Mouse (Mus musculus): ENCODE measurements around the gene Tenm4. TPM values are rescaled to one million over a fixed set of nuclear protein-coding genes. Genes with fewer than 3 reads are reported as not detected.

Gene Tenm4
- polyA plus RNA-seq, 1 experiment from 2014 or later, result 5.4 TPM

DNA sequence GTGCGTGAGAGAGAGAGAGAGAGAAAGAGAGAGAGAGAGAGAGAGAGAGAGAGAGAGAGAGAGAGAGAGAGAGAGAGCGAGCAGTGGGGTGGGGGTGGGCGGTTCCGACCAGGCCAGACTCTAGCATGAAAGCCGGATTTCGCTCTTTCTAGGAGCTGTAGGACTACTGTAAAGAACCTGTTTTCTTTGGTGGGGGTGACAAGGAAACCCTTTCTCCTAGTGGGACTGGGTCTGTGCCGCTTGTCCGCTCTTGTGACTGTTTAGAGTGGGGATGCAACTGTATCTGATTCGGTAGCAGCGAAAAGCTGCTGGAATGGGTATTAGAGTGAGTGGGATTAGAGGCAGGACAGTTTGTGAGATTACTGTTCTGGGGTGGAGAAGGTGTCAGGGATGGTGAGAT lies 42.7 kb downstream of the Tenm4 start:
- in situ Hi-C loops (cut with MboI; ENCODE audit: low pct_unique_long_range_greater_than_20kb), result loop anchor here (10.0 kb wide), 1 partner anchor 281 kb away; no protein-coding TSS in a partner anchor
- H3K27me3 ChIP-seq, result peaks cover 4% of the 10 kb centered on the region
- ATAC-seq (no peak), DNase-seq (ENCODE audit: low read depth, low spot score) (no peak)
- no peak for TF ChIP-seq CTCF (IDR thresholded peaks at IDR 0.05)
- CTCF ChIA-PET, result no interaction called here
- POLR2A ChIA-PET, result interaction anchor here (0.7 kb wide), 1 partner anchor 77 kb away, joined by 6 read pairs; no protein-coding TSS in a partner anchor

DNA sequence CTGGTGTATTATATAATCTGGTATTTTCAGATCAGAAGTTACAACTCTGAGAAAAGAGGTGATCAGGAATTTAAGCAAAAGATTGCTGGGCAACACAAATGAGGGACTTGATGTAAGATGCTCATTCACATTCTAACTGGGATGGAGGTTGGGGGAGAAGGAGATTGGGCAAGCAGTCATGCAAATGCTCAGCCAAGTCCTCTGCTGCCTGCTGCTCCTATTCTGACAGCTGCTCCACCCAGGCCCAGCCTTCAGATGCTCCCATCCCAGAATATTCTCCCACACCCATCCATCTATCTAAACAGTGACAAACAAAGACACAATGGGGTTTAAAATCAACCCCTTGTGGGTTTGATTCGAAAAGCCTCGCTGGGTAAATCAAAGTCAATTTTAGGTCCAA lies 43.8 kb downstream of the Tenm4 start:
- ATAC-seq, result no peak
- in situ Hi-C loops (cut with MboI; ENCODE audit: low pct_unique_long_range_greater_than_20kb), result loop anchor here (10.0 kb wide), 1 partner anchor 280 kb away; no protein-coding TSS in a partner anchor
- DNase-seq (ENCODE audit: low read depth, low spot score), result no peak
- no peaks in the 10 kb centered on the region for H3K27me3 ChIP-seq
- ChIA-PET POLR2A (no interaction called here), CTCF (no interaction called here)
- TF ChIP-seq CTCF (IDR thresholded peaks at IDR 0.05), result no peak

DNA sequence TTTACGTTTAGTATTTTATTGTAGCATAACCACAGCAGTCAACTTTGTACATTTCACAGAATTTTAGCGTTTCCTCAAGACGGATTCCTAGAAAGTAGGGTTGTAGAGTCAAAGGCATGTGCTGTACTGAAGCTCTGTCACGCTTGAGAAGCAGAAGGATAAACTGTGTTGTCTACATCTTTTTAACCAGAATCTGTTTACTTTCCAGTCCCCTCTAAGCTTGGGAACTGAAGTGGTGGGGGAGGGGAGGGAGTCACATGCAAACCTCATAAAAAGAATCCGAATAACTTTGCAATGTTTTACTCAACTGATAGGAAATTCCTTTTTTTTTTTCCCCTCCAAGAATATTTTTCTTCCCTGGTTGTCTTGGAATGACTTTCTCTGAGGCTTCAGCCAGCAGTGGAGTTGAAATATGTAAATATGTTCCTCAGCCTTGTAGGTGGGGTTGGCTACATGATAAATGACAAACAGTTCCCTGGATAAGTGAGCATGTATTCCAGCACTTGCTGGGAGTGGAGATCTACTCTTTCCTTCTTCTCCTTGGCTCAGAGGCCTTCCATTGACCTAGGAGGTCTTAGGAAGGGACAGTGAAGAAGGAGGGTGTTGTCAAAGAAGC lies 45.0 kb downstream of the Tenm4 start:
- ATAC-seq (no peak), DNase-seq (ENCODE audit: low read depth, low spot score) (no peak)
- no peak for TF ChIP-seq CTCF (IDR thresholded peaks at IDR 0.05)
- ChIA-PET CTCF (no interaction called here), POLR2A (interaction anchor here (0.6 kb wide), 1 partner anchor 307 kb away, joined by 5 read pairs; no protein-coding TSS in a partner anchor)
- in situ Hi-C loops (cut with MboI; ENCODE audit: low pct_unique_long_range_greater_than_20kb), result loop anchor here (10.0 kb wide), 1 partner anchor 279 kb away; no protein-coding TSS in a partner anchor
- no peaks in the 10 kb centered on the region for H3K27me3 ChIP-seq

DNA sequence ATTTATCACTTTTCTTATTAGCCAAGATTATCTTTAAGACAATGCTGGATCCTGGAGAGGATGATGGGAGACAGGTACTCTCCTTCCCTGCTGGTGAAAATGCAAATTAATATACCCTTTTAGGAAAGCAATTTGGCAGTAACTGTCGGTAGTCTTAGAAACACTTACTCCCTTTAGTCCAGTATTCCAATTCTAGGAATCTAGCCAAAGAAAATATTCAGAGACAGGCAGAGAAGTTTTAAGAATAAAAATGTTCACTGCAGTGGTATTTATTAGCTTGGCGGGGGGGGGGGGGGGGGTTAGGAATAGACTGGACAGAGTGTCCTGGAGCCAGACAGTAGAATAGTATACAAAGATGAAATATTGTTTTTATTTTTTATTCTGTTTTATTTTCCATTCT lies 48.3 kb downstream of the Tenm4 start:
- CTCF ChIA-PET, result no interaction called here
- POLR2A ChIA-PET, result no interaction called here
- no peak for TF ChIP-seq CTCF (IDR thresholded peaks at IDR 0.05)
- no peak for ATAC-seq
- in situ Hi-C loops (cut with MboI; ENCODE audit: low pct_unique_long_range_greater_than_20kb), result loop anchor here (10.0 kb wide), 1 partner anchor 275 kb away; no protein-coding TSS in a partner anchor
- H3K27me3 ChIP-seq, result no peaks in the 10 kb centered on the region
- DNase-seq (ENCODE audit: low read depth, low spot score), result no peak

DNA sequence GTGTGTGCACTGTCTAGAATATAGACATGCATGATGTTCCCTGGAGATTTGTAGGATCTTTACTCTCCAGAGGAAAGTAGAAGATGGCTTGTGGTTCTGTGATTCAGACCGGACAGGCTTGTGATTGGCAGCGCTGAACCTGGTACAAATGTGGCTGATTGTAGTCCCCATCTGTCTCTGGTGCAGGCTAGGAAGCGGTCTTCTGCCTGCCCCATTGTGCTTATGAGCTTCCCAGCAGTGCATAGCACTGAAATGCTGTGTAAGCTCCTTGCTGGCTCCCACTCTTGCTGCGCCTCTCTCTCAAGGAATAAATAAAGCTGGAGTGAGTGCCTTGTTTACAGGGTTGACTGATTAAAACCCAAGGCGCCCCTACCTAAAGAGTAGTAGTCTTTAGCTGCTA lies 49.6 kb downstream of the Tenm4 start:
- in situ Hi-C loops (cut with MboI; ENCODE audit: low pct_unique_long_range_greater_than_20kb), result no loop called here
- H3K27me3 ChIP-seq, result no peaks in the 10 kb centered on the region
- ChIA-PET POLR2A (no interaction called here), CTCF (interaction anchor here (0.9 to 2.2 kb wide), 2 partner anchors 9 to 69 kb away, joined by 3 to 7 read pairs; no protein-coding TSS in a partner anchor)
- DNase-seq (ENCODE audit: low read depth, low spot score) (no peak), ATAC-seq (no peak)
- no peak for TF ChIP-seq CTCF (IDR thresholded peaks at IDR 0.05)

DNA sequence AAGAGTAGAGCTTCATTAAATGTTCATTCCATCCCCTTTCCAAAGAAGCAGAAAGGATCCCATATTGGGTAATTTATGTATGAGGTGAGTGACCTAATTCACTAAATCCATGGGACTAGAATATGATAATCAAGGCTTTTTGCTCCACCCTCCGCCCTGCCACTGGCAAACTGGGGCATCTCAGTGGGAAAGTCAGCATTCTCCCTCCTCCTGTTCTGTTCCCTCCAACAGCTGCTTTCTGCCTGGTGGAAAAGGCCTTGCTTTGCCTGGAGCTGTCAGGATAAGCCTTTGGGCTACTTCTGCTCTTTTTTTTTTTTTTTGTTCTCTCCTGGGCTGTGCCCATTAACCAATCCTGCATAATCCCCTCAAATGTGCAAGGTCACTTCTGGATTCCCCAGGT lies 51.5 kb downstream of the Tenm4 start:
- no peak for TF ChIP-seq CTCF (IDR thresholded peaks at IDR 0.05)
- no peak for ATAC-seq
- ChIA-PET POLR2A (no interaction called here), CTCF (no interaction called here)
- no peaks in the 10 kb centered on the region for H3K27me3 ChIP-seq
- in situ Hi-C loops (cut with MboI; ENCODE audit: low pct_unique_long_range_greater_than_20kb), result no loop called here
- DNase-seq (ENCODE audit: low read depth, low spot score), result no peak

DNA sequence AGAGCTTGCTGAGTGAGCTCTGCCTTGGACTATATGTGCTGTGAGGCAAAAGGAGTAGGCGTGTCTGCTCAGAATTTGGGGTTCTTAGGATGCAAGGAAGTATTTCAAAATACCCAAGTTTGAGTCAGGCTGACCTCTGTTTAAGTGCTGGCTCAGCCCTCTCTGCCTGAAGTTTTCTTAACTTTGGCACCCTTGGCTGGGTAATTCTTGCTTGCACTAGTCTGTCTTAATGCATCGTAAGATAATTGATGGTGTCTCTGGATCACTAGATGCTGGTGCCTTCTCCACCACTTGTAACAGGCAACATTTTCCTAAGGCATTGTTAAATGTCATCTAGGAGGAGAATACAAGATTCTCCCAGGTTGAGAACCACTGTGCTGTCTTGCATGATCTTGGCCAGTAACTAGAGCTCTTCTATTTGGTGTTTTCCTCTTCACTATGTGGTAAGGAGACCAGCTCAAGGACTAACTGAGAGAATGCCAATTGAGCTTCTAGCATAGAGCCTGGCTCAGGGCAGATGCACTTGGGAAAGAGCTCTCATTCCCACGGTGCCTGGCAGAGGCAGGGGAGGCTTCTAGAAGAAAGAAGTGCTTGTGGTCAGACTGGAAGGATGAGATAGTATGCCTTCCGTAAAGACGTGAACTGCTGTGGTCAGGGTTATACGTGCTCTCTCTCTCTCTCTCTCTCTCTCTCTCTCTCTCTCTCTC lies 57.7 kb downstream of the Tenm4 start:
- no peak for TF ChIP-seq CTCF (IDR thresholded peaks at IDR 0.05)
- ATAC-seq, result no peak
- DNase-seq (ENCODE audit: low read depth, low spot score), result no peak
- H3K27me3 ChIP-seq, result no peaks in the 10 kb centered on the region
- CTCF ChIA-PET, result interaction anchor here (0.7 to 2.1 kb wide), 2 partner anchors 8 to 110 kb away, joined by 3 to 7 read pairs; no protein-coding TSS in a partner anchor
- in situ Hi-C loops (cut with MboI; ENCODE audit: low pct_unique_long_range_greater_than_20kb), result no loop called here
- POLR2A ChIA-PET, result no interaction called here

DNA sequence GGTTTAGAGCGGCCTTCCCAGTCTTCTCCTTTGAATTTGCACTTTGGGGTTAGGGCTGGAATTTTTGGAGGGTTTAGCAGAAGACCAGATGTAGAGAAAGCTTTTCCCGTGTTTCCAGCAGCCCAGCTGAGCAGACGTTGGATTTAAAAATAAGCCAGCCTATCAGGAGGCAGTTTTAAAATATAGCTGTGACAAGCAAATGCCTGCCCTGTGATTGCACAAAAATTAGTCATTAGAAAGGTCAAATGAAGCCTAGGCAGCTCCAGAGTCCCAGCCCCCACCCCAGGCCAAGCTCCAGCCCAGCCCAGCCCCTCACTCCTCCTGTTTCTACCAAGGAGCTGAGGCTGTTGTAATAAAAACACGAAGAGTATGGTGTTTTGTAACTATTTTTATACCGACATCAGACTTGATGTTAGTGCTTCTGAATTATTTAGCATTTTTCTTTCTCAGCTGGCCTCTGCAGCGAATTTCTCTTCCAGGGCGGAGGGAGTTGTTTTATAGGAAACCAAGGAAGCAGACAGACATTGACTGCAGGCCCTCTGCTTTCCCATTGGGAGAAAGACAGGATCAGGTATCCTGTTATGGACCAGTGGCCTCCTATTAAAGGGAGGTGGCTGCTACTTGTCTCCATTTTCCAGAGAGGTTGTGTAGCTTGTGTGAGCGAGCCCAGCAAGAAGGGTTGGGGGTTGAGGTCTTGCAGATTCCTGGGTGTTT lies 59.1 kb downstream of the Tenm4 start:
- in situ Hi-C loops (cut with MboI; ENCODE audit: low pct_unique_long_range_greater_than_20kb), result no loop called here
- no peak for ATAC-seq
- no peak for TF ChIP-seq CTCF (IDR thresholded peaks at IDR 0.05)
- no peak for DNase-seq (ENCODE audit: low read depth, low spot score)
- POLR2A ChIA-PET, result no interaction called here
- no peaks in the 10 kb centered on the region for H3K27me3 ChIP-seq
- CTCF ChIA-PET, result interaction anchor here (2.1 kb wide), 1 partner anchor 9 kb away, joined by 7 read pairs; no protein-coding TSS in a partner anchor

DNA sequence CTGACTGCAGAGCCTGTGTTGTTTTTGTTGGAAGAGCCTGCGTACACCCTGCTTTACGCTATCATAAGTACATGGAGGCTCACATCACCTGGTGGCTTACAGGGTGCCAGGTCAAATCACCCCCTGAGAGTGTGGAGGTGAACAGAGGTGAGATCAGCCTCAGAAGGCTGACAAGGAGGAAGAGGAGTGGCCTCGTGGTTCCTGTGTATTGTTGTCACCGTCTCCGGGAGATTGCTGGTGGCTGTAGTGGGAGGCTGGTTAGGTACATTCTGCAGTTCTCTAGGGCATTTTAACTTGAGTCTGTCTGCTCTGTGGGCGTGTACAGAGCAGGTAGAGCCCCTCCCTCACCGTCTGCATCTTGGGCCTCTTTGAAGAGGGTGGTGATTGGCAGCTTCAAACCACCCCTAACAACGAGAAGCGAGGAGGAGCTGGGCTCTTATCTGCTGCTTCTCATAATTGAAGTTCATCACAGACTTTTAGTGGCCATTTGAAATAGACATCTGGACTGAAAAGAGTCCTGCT lies 59.7 kb downstream of the Tenm4 start:
- in situ Hi-C loops (cut with MboI; ENCODE audit: low pct_unique_long_range_greater_than_20kb), result no loop called here
- ATAC-seq, result no peak
- CTCF ChIA-PET, result interaction anchor here (2.1 kb wide), 1 partner anchor 10 kb away, joined by 7 read pairs; no protein-coding TSS in a partner anchor
- no peak for DNase-seq (ENCODE audit: low read depth, low spot score)
- no peaks in the 10 kb centered on the region for H3K27me3 ChIP-seq
- POLR2A ChIA-PET, result no interaction called here
- no peak for TF ChIP-seq CTCF (IDR thresholded peaks at IDR 0.05)

DNA sequence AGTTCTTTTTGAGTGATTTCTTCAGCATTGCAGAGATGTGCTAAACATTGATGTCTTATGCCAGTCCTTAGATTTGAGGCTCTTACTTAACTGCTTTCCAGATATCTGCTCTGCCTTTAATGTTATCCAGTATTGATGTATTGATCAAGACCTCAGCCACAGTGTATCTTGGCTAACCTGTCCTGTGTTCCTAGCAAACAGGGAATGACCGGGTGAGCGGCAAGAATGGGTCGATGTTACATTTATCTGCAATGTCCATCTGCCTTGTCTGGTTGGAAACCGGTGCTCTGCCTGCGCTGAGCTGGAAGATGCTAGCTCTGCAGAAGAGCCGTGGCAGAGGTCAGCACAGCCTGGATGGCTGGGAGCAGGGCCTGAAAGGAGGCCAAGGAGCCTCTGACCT lies 64.8 kb downstream of the Tenm4 start:
- CTCF ChIA-PET, result no interaction called here
- H3K27me3 ChIP-seq, result no peaks in the 10 kb centered on the region
- DNase-seq (ENCODE audit: low read depth, low spot score) (no peak), ATAC-seq (no peak)
- in situ Hi-C loops (cut with MboI; ENCODE audit: low pct_unique_long_range_greater_than_20kb), result no loop called here
- TF ChIP-seq CTCF (IDR thresholded peaks at IDR 0.05), result no peak
- POLR2A ChIA-PET, result no interaction called here

Measured in Patski (cell line).